Mouse (Mus musculus): Measurements from ENCODE around the gene Fam196a.

Fam196a gene

DNA sequence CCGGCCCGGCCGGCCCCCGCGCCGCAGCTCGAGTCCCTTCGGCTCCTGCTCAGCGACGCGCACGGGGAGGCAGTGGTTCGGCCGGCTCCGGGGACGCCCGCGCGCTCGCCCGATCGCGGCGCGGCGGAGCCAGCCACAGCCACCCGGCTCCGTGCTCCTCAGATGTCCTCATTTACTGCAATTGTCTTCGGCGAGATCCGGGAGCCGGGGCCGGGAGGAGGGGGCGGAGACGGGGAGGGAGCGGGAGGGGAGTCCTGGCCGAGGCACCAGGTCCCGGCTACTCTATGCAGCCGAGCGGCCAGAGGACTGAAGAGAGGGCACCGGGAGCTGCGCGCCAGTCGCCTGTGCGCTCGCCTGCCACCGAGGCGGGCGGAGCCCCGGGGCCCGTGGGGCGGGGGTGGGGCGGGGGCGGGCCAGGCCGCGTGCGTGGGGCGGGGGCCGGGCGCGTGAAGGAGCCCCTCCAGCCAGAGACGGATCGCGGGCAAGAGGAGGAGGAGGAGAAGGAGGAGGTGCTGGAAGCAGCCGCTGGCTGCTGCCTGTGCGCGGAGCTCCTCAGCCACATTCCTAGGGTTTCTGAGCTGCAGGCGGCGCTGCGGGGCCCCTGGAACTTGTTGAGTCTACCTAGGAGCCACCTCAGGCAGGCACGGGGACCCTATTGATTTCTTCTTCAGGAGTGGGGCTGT lies at the start of gene Fam196a:
Fam196a (minus strand) TSS at position 504 of the 683 bp plus-strand sequence.
- peak; percentile 21 for DNase-seq (ENCODE audit: low spot score)

DNA sequence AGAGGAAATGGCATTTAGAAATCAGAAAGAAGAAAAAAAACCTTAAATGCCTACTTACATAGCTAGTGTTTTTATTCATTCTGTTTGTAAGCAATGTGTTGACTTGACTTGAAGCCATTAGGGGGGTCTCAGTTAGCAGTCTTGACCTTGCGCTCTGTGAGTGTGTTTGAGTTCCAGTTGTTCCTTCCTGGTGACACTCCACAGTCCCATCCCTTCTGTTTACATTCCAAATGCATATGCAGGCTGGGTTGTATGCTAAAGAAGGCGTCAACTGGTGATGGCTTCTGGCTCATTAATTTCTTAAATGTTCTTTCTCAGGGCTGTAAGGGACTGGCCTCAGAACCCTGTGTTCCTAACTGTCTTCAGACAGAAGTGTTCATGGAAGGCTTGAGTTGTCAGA lies 23.4 kb upstream of the Fam196a start:
- no peak for DNase-seq (ENCODE audit: low spot score)

DNA sequence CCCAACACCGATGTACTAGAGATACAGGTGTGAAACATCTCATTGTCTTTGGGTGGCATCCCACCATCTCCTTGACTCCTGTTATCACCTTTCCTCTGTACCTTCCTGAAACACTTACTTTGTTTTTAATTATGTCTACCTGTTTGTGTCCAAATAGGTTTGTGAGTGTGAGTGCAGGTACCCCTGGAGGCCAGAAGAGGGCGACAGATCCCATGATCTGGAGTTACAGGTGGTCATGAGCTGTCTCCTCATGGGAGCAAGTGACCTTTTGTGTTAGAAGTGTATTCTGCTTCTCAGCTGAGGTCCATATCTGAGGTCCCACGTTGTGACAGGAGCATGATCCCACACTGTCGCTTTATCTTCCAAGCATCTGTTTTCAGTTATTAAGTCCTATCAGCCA lies 22.6 kb upstream of the Fam196a start:
- no peak for DNase-seq (ENCODE audit: low spot score)

DNA sequence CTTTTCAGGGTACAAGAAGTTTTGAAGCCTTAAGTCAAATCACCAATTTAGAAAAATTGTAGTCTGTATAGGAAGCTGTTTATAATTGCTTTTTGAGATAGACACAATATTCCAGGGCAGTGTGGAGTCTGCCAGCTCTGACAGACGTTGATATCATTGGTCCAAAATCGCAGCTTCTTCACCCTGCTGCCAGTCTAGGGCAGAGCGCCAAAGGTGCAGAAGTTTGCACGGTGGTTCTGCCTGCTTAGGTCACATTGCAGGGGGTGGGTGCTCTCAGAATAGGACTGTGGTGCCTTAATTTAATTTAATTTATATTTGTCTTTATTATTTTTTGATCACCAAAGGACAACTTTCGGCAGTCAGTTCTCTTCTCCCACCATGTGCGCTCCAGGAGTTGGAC lies 20.9 kb upstream of the Fam196a start:
- DNase-seq (ENCODE audit: low spot score): no peak

DNA sequence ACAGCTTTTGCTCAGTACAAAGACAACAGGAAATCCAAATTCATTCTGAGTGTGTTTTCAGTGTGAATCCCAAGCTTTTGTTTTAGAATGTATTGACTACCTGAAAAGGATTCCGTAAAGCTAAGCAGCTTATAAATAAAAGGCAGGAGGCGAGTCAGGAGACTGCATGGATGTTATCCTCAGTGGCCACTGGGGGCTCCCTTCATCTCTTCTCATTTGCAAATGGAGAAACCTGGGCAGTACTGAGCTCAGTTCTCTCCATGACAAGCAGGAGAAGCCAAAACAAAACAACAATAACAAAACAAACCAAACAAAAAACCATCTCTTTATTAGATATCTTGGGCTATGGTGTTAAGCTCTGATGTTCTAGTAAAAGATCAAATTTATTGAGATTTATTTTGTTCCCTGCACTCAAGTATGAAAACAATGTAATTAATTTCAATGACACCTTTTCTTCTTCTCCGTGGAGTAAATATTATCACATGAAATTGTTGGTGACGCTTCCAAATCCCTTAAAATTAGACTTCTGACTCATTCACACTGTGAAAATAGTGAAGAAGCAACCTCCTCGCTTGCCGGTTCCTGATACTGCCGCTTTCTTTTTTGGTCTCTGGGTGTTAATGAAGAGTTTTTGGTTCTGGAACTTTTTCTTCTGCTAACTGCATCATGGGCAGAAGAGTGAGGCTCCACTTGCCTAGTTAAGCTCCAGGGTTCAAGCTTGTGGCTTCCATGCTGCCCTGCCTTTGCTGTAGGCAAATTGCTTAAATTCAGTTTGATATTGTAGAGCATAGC lies 7.9 kb upstream of the Fam196a start:
- no peak for DNase-seq (ENCODE audit: low spot score)

DNA sequence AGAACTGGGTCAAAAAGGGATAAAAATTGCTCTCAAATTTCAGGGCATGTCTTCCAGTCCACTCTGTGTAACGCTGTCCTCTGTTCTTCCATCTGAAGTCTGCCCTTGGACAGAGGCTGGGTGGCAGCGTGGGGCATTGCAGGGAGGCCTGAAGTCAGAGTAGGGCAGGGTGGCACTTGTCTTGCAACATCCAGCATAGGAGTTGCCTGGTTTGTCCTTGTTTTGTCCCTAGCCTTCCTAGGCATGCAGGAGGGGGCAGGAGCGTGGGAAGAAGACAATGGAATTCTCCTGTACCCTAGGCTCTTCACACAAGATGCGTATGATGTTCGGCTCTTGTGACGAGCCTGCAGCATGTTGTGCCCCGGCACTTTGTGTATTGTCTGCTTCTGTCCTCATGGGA lies 5.5 kb upstream of the Fam196a start:
- no peak for DNase-seq (ENCODE audit: low spot score)

DNA sequence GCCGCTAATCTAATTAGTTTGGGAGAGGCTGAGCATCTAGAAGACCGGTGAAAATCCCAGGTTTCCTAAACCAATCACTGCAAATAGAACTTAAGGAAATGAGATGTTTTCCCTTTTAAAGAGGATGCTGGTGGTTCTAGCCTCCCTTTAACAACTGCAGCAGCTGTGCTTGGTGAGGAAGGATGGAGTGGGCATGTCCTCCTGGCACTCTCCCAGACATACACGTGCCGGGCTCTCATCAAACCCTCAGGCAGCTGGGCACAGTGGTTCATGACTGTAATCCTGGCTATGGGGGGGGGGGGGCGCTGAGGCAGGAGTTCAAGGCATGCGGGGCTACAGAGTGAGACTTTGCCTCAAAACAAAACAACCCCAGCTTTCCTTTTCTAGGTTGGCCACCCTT lies 4.8 kb upstream of the Fam196a start:
- no peak for DNase-seq (ENCODE audit: low spot score)

DNA sequence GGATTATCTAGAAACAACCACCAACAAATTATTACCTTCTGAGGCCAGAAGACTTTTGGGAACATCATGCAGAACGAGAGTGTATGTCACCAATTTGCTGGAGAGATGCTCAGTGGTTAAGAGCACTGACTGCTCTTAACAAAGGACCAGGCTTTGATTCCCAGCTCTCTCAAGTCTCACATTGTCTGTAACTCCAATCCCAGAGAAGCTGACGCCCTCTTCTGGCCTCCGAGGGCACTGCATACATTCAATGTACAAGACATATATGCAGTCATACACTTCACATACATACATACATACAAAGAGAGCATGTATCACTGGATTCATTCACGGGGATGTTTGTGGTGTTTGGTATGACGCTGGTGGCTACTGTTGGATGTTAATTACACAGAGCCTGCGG lies 3.7 kb upstream of the Fam196a start:
- no peak for DNase-seq (ENCODE audit: low spot score)

DNA sequence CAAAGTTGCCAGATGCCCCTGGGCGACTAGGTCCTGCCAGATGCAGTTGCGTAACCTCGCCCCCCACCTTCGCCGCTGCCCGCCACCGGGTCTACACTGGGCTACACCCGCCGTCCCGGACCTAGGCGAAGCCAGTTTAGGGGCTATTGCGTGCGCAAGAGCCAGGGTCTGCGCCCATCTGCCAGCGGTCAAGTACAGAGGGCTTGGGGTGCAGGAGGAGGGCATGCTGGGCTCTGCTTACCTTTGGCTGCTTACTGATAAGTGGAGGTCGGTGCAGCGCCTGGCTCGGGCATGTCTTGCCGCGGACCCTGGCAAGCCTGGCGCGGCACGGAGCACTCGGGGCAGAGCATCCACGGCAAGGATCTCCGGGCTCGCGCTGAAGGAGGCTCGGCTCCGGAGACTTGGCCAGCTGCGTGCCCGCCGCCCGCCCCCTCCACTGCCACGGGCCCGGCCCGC lies 731 bp downstream of the Fam196a start:
- DNase-seq (ENCODE audit: low spot score): no peak

DNA sequence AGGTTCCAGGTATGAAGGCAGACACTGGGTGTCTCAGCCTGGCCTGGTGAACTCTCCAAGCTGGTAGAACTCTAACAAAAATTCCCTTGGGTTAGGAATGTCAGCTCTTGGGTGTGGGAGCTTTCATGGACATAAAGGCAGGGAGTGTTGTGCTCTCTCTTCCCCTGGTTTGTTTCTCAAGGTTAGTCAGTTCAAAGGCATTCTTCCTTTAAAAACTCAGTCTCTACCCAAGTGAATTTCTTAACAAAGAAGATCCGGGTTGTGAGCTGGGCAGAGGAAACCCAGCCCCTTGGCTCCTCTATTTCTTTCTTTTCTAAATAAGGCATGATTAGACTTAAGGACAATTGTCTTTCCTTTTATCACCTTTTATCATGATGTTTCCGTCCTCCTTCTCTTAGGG lies 6.3 kb downstream of the Fam196a start:
- DNase-seq (ENCODE audit: low spot score): no peak

DNA sequence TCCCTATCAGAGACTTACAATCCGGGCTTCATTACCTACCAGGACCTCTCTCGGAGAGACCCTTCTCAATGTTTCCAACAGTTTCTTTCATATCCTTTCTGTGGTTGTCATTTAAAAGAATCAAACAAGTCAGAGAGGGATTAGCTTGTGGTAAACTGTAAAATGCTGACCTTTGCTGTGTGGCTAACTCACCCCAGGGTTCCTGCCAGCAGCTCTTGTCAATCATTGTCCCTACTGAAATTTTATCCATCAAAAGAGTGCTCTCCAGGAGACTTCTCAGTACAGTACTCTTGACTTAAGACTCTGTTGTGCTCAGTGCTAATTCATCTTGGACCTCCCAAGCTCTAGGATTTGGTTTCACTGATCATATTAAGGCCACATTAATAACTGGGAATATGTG lies 36.2 kb downstream of the Fam196a start:
- no peak for DNase-seq (ENCODE audit: low spot score)

DNA sequence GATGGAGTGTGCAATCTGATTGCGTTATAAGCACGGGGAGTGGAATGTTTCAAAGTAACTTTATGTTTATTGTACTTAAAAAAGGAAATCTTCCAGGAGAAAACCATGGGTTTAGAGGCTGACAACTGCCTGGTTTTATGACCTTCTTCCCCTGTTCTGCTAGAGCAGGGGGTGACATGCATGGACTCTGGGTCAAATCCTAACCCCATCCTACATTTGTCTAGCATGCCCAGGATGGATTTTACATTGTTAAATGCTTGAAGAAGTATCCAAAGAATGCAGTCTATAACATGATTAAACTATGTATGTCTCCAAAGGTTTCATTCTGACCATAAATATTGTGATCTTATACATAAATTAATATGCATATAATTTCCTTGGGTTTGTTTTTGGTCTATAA lies 38.8 kb downstream of the Fam196a start:
- DNase-seq (ENCODE audit: low spot score): no peak

DNA sequence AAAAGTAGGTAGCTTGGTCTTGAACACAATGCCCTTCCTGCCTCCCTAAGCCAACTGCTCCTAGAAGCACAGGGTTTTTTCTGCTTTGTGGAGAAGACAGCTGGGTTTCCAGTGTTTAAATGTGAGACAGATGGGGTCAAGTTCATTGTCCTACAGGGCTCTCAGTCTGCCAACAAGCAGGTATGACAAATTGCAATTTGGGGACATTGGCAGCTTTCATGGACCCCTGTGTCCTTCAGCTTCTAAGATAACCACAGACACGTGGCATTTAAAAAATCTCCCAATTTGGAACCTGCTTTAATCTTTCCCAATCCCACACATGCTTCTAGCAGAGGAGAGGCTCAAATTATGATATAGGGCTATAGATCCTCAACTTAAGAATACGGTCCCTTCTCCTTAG lies 43.6 kb downstream of the Fam196a start:
- no peak for DNase-seq (ENCODE audit: low spot score)

DNA sequence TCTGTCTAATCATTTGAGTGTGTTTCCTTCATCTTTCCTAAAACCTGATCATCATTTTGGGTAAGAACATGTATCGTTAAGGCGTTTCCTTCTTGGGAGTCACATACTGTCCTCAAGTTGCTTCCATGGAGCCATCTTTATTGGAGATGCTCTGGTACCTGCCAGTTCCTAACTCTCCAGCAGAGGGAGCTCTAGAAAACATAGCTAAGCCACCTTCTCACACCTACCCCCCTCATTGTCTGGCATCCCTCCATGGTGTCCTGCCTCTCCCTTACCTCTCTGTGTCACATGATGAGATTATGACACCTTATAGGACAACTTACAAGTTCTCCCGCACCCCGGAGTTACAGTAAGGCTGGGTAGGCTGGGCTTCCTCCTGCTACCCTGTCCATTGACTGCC lies 45.3 kb downstream of the Fam196a start:
- no peak for DNase-seq (ENCODE audit: low spot score)

DNA sequence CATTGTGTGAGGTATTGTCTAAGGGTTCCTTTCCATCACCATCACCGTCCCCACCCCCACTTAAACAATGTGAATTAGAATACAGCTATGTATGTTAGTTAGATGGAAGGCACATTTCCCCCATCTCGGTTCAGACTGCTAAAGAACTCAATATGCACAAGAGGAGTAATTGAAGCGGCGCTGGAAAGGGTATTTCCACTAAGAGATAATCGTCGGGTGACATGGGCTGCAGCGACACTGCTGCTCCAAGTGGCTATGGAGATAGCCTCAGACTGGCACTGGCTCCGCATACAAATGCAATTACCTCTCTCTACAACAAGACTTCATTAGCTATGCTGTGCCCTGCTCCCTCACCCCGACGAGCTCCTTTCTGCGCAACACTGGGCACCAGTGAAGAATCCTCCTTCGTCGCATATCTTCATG lies 45.8 kb downstream of the Fam196a start:
- DNase-seq (ENCODE audit: low spot score): no peak

DNA sequence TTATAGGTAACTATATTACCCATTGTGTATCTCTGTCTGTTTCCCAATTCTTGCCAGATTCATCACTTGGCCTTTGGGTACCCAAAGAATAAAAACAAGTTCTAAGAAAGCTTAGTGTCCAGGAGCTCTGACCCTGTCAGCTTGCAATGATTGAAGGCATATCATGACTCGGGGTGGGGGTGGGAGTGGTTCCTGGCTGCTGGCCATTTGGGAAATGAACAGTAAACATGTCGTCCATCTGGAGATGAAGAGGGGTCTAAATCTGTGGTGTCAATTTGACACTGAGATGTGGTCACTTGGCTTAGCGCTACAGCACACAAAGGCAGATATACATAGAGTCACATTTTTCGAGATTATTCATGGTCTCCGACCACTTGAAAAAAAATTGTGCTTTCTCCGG lies 54.7 kb downstream of the Fam196a start:
- no peak for DNase-seq (ENCODE audit: low spot score)

DNA sequence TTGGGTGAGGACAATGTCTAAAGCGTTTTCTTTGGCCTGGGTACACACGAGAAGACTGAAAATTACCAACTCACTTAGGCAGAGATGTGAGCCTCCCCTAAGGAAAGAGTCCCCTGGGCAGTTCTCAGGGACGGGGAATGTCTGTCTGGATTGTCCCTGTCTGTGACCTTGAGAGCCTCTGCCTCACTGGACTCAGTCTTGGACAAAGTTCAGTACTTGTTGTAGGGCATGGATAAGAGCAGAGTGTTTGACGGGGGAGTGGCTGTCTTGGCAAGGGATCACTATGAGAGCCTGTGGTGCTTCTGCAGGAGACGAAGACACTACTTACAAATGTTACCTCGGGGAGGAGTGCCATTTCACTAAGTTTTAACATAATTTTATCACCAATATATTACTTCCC lies 57.8 kb downstream of the Fam196a start:
- peak; percentile 7 for DNase-seq (ENCODE audit: low spot score)

DNA sequence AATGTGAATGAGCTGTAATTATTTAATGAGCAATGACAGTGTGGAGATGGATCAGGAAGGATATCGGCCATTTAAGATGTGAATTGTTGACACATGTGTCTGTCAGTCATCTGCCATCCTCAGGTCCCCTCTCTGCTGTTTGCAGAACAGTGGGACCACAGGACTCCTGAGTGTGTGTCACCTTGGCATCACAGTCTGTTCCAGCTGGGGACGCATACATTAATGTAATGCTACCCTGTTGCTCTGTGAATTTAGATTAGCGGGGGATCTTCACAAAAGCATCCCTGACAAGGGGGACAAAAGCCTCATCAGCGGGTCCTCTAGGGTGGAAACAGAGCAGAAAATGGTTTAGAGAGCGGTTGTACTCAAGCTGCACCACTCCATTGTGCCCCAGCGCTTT lies 59.2 kb downstream of the Fam196a start:
- no peak for DNase-seq (ENCODE audit: low spot score)

DNA sequence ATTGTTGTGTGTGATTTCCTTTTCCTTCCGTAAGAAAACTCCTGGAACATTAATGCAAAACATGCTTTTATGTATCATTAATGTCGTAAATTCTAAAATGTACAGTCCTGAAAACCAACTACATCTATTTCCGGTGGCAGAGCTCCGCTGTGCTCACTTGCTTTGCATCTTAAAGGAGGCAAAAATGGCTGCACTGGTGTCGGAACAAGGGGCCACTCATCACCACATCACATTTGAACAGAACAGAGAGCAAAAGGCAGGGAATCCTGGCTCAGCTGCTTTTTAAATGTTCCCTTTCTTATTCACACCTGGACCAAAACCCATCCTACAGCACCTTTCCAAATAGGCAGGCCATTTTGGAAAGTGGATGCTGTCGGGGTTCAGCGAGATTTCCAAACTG lies 65.2 kb downstream of the Fam196a start:
- DNase-seq (ENCODE audit: low spot score): no peak

DNA sequence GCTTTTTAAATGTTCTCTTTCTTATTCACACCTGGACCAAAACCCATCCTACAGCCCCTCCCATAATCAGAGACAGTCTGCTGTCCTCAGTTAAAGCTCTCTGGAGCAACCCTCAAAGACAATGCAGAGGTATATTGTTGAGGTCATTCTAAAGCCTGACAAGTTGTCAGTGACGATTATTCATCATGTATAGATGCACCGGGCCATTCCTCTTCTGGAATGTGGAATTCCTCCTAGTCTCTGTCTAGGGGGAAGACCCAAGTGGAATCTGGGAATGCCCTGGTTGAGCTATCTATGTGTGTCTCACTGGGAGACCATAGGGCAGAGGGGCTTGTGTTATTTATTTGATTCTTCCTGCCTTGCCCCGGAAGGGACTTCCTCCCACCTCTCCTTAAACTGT lies 65.7 kb downstream of the Fam196a start:
- no peak for DNase-seq (ENCODE audit: low spot score)

DNA sequence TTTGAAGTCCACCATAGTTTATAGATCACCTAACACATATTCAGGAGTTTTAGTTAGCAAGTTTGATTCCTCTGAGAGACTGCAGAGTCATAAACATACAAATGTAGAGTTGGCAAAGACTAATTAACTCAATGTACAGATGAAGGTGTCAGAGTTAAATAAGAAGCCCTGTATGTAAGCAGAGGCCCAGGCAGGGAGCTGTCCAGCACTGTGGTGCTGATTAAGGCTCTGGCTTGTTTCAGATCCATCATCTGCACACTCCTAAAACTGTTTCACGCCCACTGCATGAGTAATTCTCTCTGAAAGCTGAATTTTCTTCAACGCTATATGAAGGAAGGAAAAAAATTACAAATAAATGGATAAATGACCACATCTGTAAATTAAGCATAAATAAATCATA lies 74.1 kb downstream of the Fam196a start:
- peak; percentile 44 for DNase-seq (ENCODE audit: low spot score)

DNA sequence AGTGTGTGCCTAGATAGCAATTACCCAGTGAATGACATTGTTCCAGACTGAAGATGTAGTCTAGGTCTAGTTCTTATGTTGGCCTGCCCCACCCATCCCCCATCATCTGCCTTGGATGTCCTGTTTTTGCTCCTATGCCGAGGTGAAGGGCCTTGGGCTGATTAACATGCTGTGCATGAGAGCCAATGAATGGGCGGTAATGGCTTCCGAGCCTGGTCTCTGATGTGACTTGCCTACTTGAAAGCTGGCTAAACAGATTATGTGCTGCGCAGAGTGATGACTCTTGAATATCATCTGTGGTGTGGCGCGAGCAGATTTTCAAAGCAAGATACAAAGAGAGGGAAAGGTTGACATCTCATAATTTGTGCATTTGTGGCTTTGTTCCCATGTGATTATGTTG lies 76.2 kb downstream of the Fam196a start:
- DNase-seq (ENCODE audit: low spot score): no peak

DNA sequence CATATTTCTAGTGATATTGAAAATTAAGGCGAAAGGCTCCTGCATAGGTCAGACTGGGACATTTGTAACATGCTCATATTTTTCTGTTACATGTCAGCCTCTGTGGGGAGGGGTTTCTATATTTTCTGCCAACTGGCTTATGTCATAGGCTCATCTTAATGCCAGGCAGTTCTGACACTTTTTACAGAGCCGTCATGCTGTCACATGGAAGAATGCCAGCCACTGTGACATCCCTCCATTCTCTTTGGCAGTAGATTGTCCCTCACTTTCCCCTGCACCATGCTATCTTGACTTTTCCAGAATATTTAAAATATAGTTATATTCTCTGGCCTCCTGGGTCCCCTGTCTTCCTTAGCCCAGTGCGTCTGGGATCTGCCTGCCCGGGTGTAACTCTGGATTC lies 95.5 kb downstream of the Fam196a start:
- no peak for DNase-seq (ENCODE audit: low spot score)

DNA sequence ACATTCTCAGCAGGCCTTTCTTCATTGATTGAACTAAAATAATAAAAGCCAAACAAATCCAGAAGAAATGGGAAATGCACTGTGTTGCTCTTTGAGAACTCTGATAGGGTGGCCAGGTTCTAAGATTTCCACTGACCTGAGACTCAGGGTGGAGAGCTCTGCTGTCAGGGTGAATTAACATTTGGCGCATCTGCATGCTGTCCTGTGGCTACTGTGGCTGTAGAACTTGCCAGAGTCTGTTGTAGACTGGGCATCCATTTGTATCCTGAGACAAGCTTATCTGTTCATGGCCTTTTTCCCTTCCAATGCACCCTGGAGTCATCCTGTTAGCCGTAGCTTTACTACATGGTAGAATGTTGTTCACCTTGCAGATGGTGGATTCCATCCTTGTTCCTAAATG lies 98.2 kb downstream of the Fam196a start:
- no peak for DNase-seq (ENCODE audit: low spot score)
